Mouse (Mus musculus) lung, adult 2 months (tissue): ENCODE results near the gene Dusp28. TPM values are rescaled to one million over a fixed set of nuclear protein-coding genes. Genes with fewer than 3 reads are reported as not detected.

ENCODE experiments used
- DNase-seq: peaks from one replicate; pipeline ENCODE4 v3.0.0; 2022
- H3K4me1 ChIP-seq: fragments of 200-500 bp; 2 replicates; pipeline ENCODE4 v1.6.1; 2011; ENCODE audit warnings: low read length; ENCODE audit not compliant: control insufficient read depth, insufficient read depth
- H3K4me3 ChIP-seq: fragments of 200-500 bp; replicated peaks from 2 replicates; pipeline ENCODE3; 2011; ENCODE audit warnings: low read depth, mild to moderate bottlenecking, control low read depth, low read length; ENCODE audit errors: extremely low read depth
- CTCF ChIP-seq: fragments of 200-500 bp; IDR thresholded peaks from 2 replicates; pipeline ENCODE4 v1.5.1; 2011; ENCODE audit warnings: mild to moderate bottlenecking, low read length, control low read depth; ENCODE audit not compliant: insufficient read depth
- POLR2A ChIP-seq: fragments of 200-500 bp; IDR thresholded peaks from 2 replicates; pipeline ENCODE4 v1.6.1; 2011; ENCODE audit warnings: low read depth, mild to moderate bottlenecking, control low read depth, low read length, borderline replicate concordance; ENCODE audit errors: extremely low read depth
- WGBS: fragments of 180-500 bp; shearing (Covaris S2); methylation state at CpG from one replicate; pipeline ENCODE4 v1.1.7; 2018; 5-methylcytosine and 5-hydroxymethylcytosine counted together
- polyA plus RNA-seq: library from polyadenylated mRNA; depleted of rRNA; stranded (reverse); fragments of >200 nt; gene quantifications from 2 replicates; pipeline ENCODE4 v1.2.3, GENCODE M21; 2012

Gene Dusp28
- polyA plus RNA-seq, 1 experiment = 21.9 TPM

GRCm38 (mm10) chr1:92878066-92878741 lies 28.6 kb upstream of the Dusp28 start:
- H3K4me3 ChIP-seq = no peak overlapping the region
- no peak for DNase-seq
- 81% methylated on average over 13 of the region's 13 CpGs for WGBS
- H3K4me1 ChIP-seq = no peaks in the 10 kb centered on the region
- TF ChIP-seq POLR2A = no peak
- TF ChIP-seq CTCF = no peak

GRCm38 (mm10) chr1:92879266-92879665 lies 27.5 kb upstream of the Dusp28 start:
- no peak for TF ChIP-seq CTCF
- TF ChIP-seq POLR2A = no peak

GRCm38 (mm10) chr1:92880101-92880500 lies 26.7 kb upstream of the Dusp28 start:
- H3K4me1 ChIP-seq = no peaks in the 10 kb centered on the region
- no peak for DNase-seq
- WGBS = 80% methylated on average over 5 of the region's 5 CpGs
- TF ChIP-seq CTCF = no peak
- no peak for TF ChIP-seq POLR2A
- H3K4me3 ChIP-seq = no peak overlapping the region

More at GRCm38 (mm10) chr1:92879266-92879665, 27.5 kb upstream of the Dusp28 start:
- no peak overlapping the region for H3K4me3 ChIP-seq
- 80% methylated on average over 12 of the region's 12 CpGs for WGBS
- no peaks in the 10 kb centered on the region for H3K4me1 ChIP-seq
- no peak for DNase-seq

- H3K4me3 ChIP-seq = no peak overlapping the region
- TF ChIP-seq CTCF (no peak), POLR2A (no peak)
- no peak for DNase-seq
- H3K4me1 ChIP-seq = no peaks in the 10 kb centered on the region
- 74% methylated on average over 6 of the region's 6 CpGs for WGBS
Measured at GRCm38 (mm10) chr1:92881982-92882381, 24.8 kb upstream of the Dusp28 start.

- WGBS = 66% methylated on average over 7 of the region's 7 CpGs
- no peak for TF ChIP-seq CTCF
- TF ChIP-seq POLR2A = no peak
- no peak overlapping the region for H3K4me3 ChIP-seq
- no peak for DNase-seq
- no peaks in the 10 kb centered on the region for H3K4me1 ChIP-seq
Measured at GRCm38 (mm10) chr1:92888901-92889655, 17.7 kb upstream of the Dusp28 start.

- no peak for DNase-seq
- TF ChIP-seq CTCF (no peak), POLR2A (no peak)
- 60% methylated on average over 3 of the region's 3 CpGs for WGBS
Measured at GRCm38 (mm10) chr1:92892791-92893190, 14.0 kb upstream of the Dusp28 start.

GRCm38 (mm10) chr1:92893896-92894295 lies 12.9 kb upstream of the Dusp28 start:
- Histone ChIP-seq H3K4me1 (no peaks in the 10 kb centered on the region), H3K4me3 (no peak overlapping the region)
- no peak for DNase-seq
- WGBS = 59% methylated on average over 3 of the region's 3 CpGs
- TF ChIP-seq CTCF (no peak), POLR2A (no peak)

More at GRCm38 (mm10) chr1:92892791-92893190, 14.0 kb upstream of the Dusp28 start:
- Histone ChIP-seq H3K4me3 (no peak overlapping the region), H3K4me1 (no peaks in the 10 kb centered on the region)

GRCm38 (mm10) chr1:92895089-92895488 lies 11.7 kb upstream of the Dusp28 start:
- TF ChIP-seq POLR2A (no peak), CTCF (peak; percentile 85)
- H3K4me3 ChIP-seq = no peak overlapping the region
- WGBS = 11% methylated on average over 3 of the region's 3 CpGs
- no peaks in the 10 kb centered on the region for H3K4me1 ChIP-seq
- DNase-seq = peak; percentile 50

GRCm38 (mm10) chr1:92902786-92903185 lies 4.0 kb upstream of the Dusp28 start, which contains the start of gene Ankmy1:
Gene Ankmy1, minus strand, starts transcription at chr1:92902906.
- peaks cover 9% of the 10 kb centered on the region; the same call in 1 of the 2 replicates for H3K4me1 ChIP-seq
- DNase-seq = peak; percentile 59
- 3% methylated on average over 15 of the region's 15 CpGs for WGBS
- no peak within 1 kb of the TSS for H3K4me3 ChIP-seq
- TF ChIP-seq POLR2A (no peak), CTCF (no peak)
